Mouse (Mus musculus) kidney, embryonic 15.5 days (tissue): ENCODE results near the gene A3galt2. TPM values are rescaled to one million over a fixed set of nuclear protein-coding genes. Genes with fewer than 3 reads are reported as not detected.

Source experiments
- ATAC-seq: fragments of 200-750 bp; cut with Nextera tagmentation; replicated peaks from 2 replicates; pipeline ENCODE4 v1.8.0; 2017; ENCODE audit warnings: moderate TSS enrichment; ENCODE audit not compliant: low FRiP score
- H3K27ac ChIP-seq: fragments of 300-500 bp; sonication (generic); 2 replicates; pipeline ENCODE4 v1.5.1; 2015; ENCODE audit warnings: mild to moderate bottlenecking, inconsistent platforms
- H3K27me3 ChIP-seq: fragments of 300-500 bp; sonication (generic); 2 replicates; pipeline ENCODE4 v1.6.1; 2015; ENCODE audit warnings: inconsistent platforms
- H3K36me3 ChIP-seq: fragments of 300-500 bp; sonication (generic); 2 replicates; pipeline ENCODE4 v1.6.1; 2015; ENCODE audit warnings: inconsistent platforms
- H3K4me1 ChIP-seq: fragments of 300-500 bp; sonication (generic); 2 replicates; pipeline ENCODE4 v1.6.1; 2015; ENCODE audit warnings: inconsistent platforms
- H3K4me2 ChIP-seq: fragments of 300-500 bp; sonication (generic); 2 replicates; pipeline ENCODE4 v1.6.1; 2015; ENCODE audit warnings: moderate library complexity, mild to moderate bottlenecking, inconsistent platforms
- H3K4me3 ChIP-seq: fragments of 300-500 bp; sonication (generic); replicated peaks from 2 replicates; pipeline ENCODE4 v1.5.1; 2015; ENCODE audit warnings: mild to moderate bottlenecking, inconsistent platforms
- H3K9ac ChIP-seq: fragments of 300-500 bp; sonication (generic); 2 replicates; pipeline ENCODE4 v1.6.1; 2015; ENCODE audit warnings: mild to moderate bottlenecking, inconsistent platforms
- H3K9me3 ChIP-seq: fragments of 300-500 bp; sonication (generic); replicated peaks from 2 replicates; pipeline ENCODE4 v1.6.1; 2016; ENCODE audit warnings: inconsistent platforms
- WGBS: fragments of 180-500 bp; shearing (Covaris S2); methylation state at CpG from one replicate; pipeline ENCODE4 v1.1.7; 2015; ENCODE audit warnings: mixed read lengths; 5-methylcytosine and 5-hydroxymethylcytosine counted together
- polyA plus RNA-seq: library from polyadenylated mRNA; unstranded; fragments of >200 nt; fragmentation: Nextera tagmentation; extraction: Ambion mirVana; gene quantifications from 2 replicates; pipeline ENCODE4 v1.2.1, GENCODE M21; 2015

Gene A3galt2
- polyA plus RNA-seq, 1 experiment from 2014 or later: 0.22 TPM

DNA sequence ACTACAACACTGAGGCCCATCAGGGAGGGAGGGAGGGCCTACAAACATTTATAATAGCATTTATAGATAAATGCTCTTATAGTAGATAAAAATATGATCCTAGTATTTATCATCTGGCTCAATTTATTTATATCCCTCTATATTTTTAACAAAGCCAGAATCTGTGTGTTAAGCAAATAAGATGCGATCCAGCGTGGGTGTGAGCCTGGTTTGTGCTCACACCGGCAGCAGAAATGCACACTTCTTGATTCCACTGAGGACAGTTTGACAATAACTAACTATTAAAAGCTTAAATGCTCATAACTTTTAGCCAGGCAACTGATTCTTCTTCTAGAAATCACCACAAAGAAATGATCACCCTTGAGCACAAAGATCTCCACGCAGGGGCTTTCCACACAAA lies 32.9 kb downstream of the A3galt2 start:
- H3K36me3 ChIP-seq: peaks cover 79% of the 10 kb centered on the region
- H3K4me3 ChIP-seq: no peak overlapping the region
- no peak for ATAC-seq
- H3K9me3 ChIP-seq: no peaks in the 10 kb centered on the region
- no peak overlapping the region for H3K9ac ChIP-seq
- H3K27me3 ChIP-seq: no peaks in the 10 kb centered on the region
- peaks cover 33% of the 10 kb centered on the region for H3K4me1 ChIP-seq
- no peak overlapping the region for H3K27ac ChIP-seq
- H3K4me2 ChIP-seq: no peak overlapping the region
- 98% methylated on average over 4 of the region's 4 CpGs for WGBS

GRCm38 (mm10) chr4:128789646-128790045 lies 34.5 kb downstream of the A3galt2 start:
- peaks cover 66% of the 10 kb centered on the region for H3K36me3 ChIP-seq

DNA sequence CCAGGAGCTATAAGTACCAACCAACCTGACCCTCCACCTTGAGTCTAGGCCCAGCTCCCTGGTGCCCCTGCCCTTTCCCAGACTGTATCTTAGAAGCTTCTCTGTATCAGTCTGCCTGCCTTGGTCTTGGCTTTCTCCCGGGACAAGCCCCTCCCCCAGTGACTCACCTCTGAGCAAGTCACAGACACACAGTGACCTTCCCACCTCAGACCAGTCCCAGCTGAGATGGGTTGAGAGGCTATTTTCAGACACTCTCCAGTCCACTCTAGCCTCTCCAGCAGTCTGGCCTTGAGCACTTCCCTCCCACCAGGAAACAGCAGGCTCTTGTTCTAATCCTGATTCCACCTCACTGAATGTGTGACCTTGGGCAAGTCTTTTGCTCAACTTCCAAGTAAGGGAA lies 38.5 kb downstream of the A3galt2 start:
- no peak for ATAC-seq
- Histone ChIP-seq H3K9ac (no peak overlapping the region), H3K27ac (no peak overlapping the region), H3K4me1 (peaks cover 82% of the 10 kb centered on the region), H3K9me3 (no peaks in the 10 kb centered on the region), H3K36me3 (peaks cover 25% of the 10 kb centered on the region; the same call in 1 of the 2 replicates), H3K27me3 (no peaks in the 10 kb centered on the region), H3K4me2 (no peak overlapping the region), H3K4me3 (no peak overlapping the region)
- 33% methylated on average over 1 of the region's 1 CpGs for WGBS

More at GRCm38 (mm10) chr4:128789646-128790045, 34.5 kb downstream of the A3galt2 start:
- H3K27ac ChIP-seq: peak overlapping the region; percentile 34
- H3K4me1 ChIP-seq: peaks cover 44% of the 10 kb centered on the region
- peak; percentile 36; the same call in 1 of the 2 replicates for ATAC-seq
- 47% methylated on average over 18 of the region's 18 CpGs for WGBS
- H3K4me2 ChIP-seq: peak overlapping the region; percentile 39
- no peaks in the 10 kb centered on the region for H3K27me3 ChIP-seq
- H3K9ac ChIP-seq: no peak overlapping the region
- H3K4me3 ChIP-seq: 0 out of 2 replicates have a peak overlapping the region, but pooled peaks have one; percentile 1
- no peaks in the 10 kb centered on the region for H3K9me3 ChIP-seq

- 85% methylated on average over 8 of the region's 8 CpGs for WGBS
- Histone ChIP-seq H3K4me1 (peaks cover 87% of the 10 kb centered on the region), H3K9ac (no peak overlapping the region), H3K4me3 (no peak overlapping the region), H3K27me3 (no peaks in the 10 kb centered on the region), H3K4me2 (no peak overlapping the region), H3K9me3 (no peaks in the 10 kb centered on the region), H3K36me3 (peaks cover 24% of the 10 kb centered on the region; the same call in 1 of the 2 replicates), H3K27ac (no peak overlapping the region)
- no peak for ATAC-seq
These were observed 39.0 kb downstream of the A3galt2 start for GRCm38 (mm10) chr4:128794198-128794597.

GRCm38 (mm10) chr4:128795596-128795995 lies 40.4 kb downstream of the A3galt2 start:
- ATAC-seq: 0 out of 2 replicates have a peak, but pooled peaks have one; percentile 33
- no peaks in the 10 kb centered on the region for H3K9me3 ChIP-seq
- 14% methylated on average over 9 of the region's 9 CpGs for WGBS
- peak overlapping the region; percentile 7; the same call in 1 of the 2 replicates for H3K4me2 ChIP-seq
- H3K9ac ChIP-seq: no peak overlapping the region
- H3K27me3 ChIP-seq: no peaks in the 10 kb centered on the region
- H3K4me1 ChIP-seq: peaks cover 86% of the 10 kb centered on the region
- 0 out of 2 replicates have a peak, but pooled peaks cover 12% of the 10 kb centered on the region for H3K36me3 ChIP-seq
- no peak overlapping the region for H3K27ac ChIP-seq
- H3K4me3 ChIP-seq: no peak overlapping the region

DNA sequence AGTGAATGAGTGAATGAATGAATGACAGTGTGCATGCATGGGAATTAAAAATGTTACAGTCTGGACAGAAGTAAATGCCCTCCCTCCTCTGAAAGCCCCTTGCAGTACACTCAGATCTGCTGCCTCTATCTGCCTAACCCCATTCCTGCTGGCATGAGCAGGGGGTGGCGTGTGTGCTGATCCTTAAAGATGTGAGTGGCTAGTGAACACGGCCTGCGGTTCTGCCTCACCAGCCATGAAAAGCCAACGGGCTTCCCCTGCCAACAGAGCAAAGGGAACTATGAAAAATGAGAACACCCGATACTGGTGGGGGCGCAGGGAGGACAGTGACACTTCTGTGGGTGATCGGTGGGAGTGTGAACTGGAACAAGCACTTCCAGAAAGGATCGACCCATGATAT lies 41.6 kb downstream of the A3galt2 start:
- ATAC-seq: peak; percentile 52; the same call in 1 of the 2 replicates
- Histone ChIP-seq H3K4me1 (peaks cover 83% of the 10 kb centered on the region), H3K36me3 (peaks cover 8% of the 10 kb centered on the region; the same call in 1 of the 2 replicates), H3K4me2 (no peak overlapping the region), H3K27me3 (no peaks in the 10 kb centered on the region), H3K9me3 (no peaks in the 10 kb centered on the region), H3K4me3 (no peak overlapping the region), H3K9ac (no peak overlapping the region), H3K27ac (no peak overlapping the region)
- WGBS: 41% methylated on average over 8 of the region's 8 CpGs

DNA sequence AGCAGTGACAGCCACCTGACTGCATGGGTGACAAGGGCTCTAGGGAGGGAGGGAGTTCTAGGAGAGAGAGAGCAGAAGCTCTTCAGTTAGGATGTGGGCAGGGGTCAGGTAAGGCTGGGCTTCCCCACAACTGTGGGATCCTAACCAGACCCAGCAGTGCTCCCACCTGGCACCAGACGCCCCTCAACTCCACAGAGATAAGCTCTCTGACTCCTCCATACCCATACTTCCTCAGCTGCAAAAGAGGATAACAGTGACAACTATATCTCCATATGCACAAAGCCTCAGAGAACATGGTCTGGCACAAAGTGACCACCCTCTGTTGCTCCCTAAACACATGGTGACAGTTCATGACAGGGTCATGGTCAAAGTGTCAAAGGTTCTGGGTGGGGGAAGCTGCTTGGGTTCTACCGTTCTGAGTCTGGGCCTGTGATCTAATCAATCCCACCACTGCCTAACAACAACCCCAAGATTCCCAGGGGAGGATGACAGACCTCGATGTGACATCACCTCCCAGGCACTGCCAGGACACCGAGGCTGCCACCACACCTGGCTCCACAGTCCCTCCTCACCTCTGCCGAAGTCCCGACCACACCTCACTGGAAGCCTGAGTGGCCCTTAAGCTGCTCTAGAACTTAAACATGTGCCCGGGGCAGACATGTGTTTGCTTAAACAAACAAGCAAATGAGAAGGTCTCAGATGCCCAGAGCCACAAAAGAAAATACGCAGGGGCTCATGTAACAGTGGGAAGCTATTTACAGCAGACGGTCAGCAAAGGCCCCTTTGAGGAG lies 46.7 kb downstream of the A3galt2 start:
- H3K9ac ChIP-seq: 0 out of 2 replicates have a peak overlapping the region, but pooled peaks have one; percentile 8
- peaks cover 80% of the 10 kb centered on the region for H3K4me1 ChIP-seq
- H3K4me3 ChIP-seq: no peak overlapping the region
- H3K27ac ChIP-seq: no peak overlapping the region
- H3K4me2 ChIP-seq: peak overlapping the region; percentile 94
- no peaks in the 10 kb centered on the region for H3K27me3 ChIP-seq
- H3K9me3 ChIP-seq: no peaks in the 10 kb centered on the region
- no peaks in the 10 kb centered on the region; the same call in 1 of the 2 replicates for H3K36me3 ChIP-seq
- ATAC-seq: no peak
- 30% methylated on average over 9 of the region's 9 CpGs for WGBS

DNA sequence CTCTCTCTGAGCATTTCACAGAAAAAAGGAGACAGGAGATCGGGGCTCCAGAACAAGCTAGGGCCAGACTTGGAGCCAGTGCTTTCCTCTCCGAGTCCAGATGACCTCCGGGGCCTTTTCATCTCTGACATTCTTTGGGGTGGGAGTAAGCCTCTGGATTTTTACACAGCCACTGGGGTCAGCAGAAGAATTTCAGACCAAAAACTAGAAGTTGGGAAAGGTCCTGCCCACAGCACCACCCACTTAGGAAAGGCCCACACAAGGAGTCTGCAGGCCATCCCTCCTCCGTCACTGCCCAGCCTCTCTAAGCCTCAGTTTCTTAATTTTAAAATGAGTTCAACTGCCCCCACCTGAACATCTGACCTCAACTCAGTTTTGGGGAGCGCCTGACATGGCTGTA lies 48.4 kb downstream of the A3galt2 start:
- Histone ChIP-seq H3K27ac (peak overlapping the region; percentile 99), H3K9ac (0 out of 2 replicates have a peak overlapping the region, but pooled peaks have one; percentile 21), H3K4me2 (peak overlapping the region; percentile 94), H3K36me3 (no peaks in the 10 kb centered on the region; the same call in 1 of the 2 replicates), H3K9me3 (no peaks in the 10 kb centered on the region), H3K4me1 (peaks cover 68% of the 10 kb centered on the region), H3K27me3 (no peaks in the 10 kb centered on the region), H3K4me3 (peak overlapping the region; percentile 79)
- ATAC-seq: no peak
- WGBS: 41% methylated on average over 5 of the region's 5 CpGs

GRCm38 (mm10) chr4:128804426-128805149 lies 49.4 kb downstream of the A3galt2 start:
- H3K4me3 ChIP-seq: peak overlapping the region; percentile 79
- H3K9me3 ChIP-seq: no peaks in the 10 kb centered on the region
- H3K27me3 ChIP-seq: no peaks in the 10 kb centered on the region
- 4% methylated on average over 6 of the region's 6 CpGs for WGBS
- H3K27ac ChIP-seq: peak overlapping the region; percentile 99
- no peaks in the 10 kb centered on the region; the same call in 1 of the 2 replicates for H3K36me3 ChIP-seq
- H3K4me2 ChIP-seq: peak overlapping the region; percentile 94
- peak overlapping the region; percentile 96 for H3K9ac ChIP-seq
- peaks cover 58% of the 10 kb centered on the region for H3K4me1 ChIP-seq
- no peak for ATAC-seq

- Histone ChIP-seq H3K9me3 (no peaks in the 10 kb centered on the region), H3K4me1 (peaks cover 50% of the 10 kb centered on the region), H3K27me3 (no peaks in the 10 kb centered on the region), H3K9ac (peak overlapping the region; percentile 96), H3K36me3 (no peaks in the 10 kb centered on the region; the same call in 1 of the 2 replicates), H3K27ac (peak overlapping the region; percentile 99), H3K4me3 (peak overlapping the region; percentile 79), H3K4me2 (peak overlapping the region; percentile 94)
- under 1% methylated on average over 68 of the region's 74 CpGs for WGBS
- ATAC-seq: peak; percentile 13
These were observed 50.2 kb downstream of the A3galt2 start for GRCm38 (mm10) chr4:128805150-128806042.
